Mouse (Mus musculus) heart, embryonic 12.5 days (tissue): ENCODE data around the gene Unc119. TPM values are rescaled to one million over a fixed set of nuclear protein-coding genes. Genes with fewer than 3 reads are reported as not detected.

ENCODE experiments used
- ATAC-seq: fragments of 200-750 bp; cut with Nextera tagmentation; 2 replicates; pipeline ENCODE4 v1.8.0; 2017; ENCODE audit warnings: moderate TSS enrichment, moderate library complexity; ENCODE audit not compliant: insufficient number of reproducible peaks, low FRiP score
- H3K27ac ChIP-seq: fragments of 300-500 bp; sonication (generic); 2 replicates; pipeline ENCODE4 v1.5.1; 2016; ENCODE audit warnings: mild to moderate bottlenecking, moderate library complexity; ENCODE audit not compliant: poor library complexity, severe bottlenecking
- H3K27me3 ChIP-seq: fragments of 300-500 bp; sonication (generic); replicated peaks from 2 replicates; pipeline ENCODE4 v1.6.1; 2016; ENCODE audit warnings: mild to moderate bottlenecking, moderate library complexity
- H3K36me3 ChIP-seq: fragments of 300-500 bp; sonication (generic); 2 replicates; pipeline ENCODE4 v1.6.1; 2016; ENCODE audit warnings: mild to moderate bottlenecking, moderate library complexity
- H3K4me1 ChIP-seq: fragments of 300-500 bp; sonication (generic); replicated peaks from 2 replicates; pipeline ENCODE4 v1.6.1; 2016; ENCODE audit warnings: mild to moderate bottlenecking
- H3K4me2 ChIP-seq: fragments of 300-500 bp; sonication (generic); 2 replicates; pipeline ENCODE4 v1.6.1; 2016; ENCODE audit warnings: mild to moderate bottlenecking, moderate library complexity
- H3K4me3 ChIP-seq: fragments of 300-500 bp; sonication (generic); 2 replicates; pipeline ENCODE4 v1.5.1; 2016; ENCODE audit warnings: mild to moderate bottlenecking
- H3K9ac ChIP-seq: fragments of 300-500 bp; sonication (generic); 2 replicates; pipeline ENCODE4 v1.6.1; 2016; ENCODE audit warnings: mild to moderate bottlenecking, moderate library complexity
- H3K9me3 ChIP-seq: fragments of 300-500 bp; sonication (generic); replicated peaks from 2 replicates; pipeline ENCODE4 v1.6.1; 2016; ENCODE audit warnings: mild to moderate bottlenecking, moderate library complexity
- WGBS: fragments of 180-500 bp; shearing (Covaris S2); methylation state at CpG from one replicate; pipeline ENCODE4 v1.1.7; 2016; 5-methylcytosine and 5-hydroxymethylcytosine counted together
- polyA plus RNA-seq: library from polyadenylated mRNA; unstranded; fragments of >200 nt; fragmentation: Nextera tagmentation; extraction: Ambion mirVana; gene quantifications from 2 replicates; pipeline ENCODE4 v1.2.1, GENCODE M21; 2016

The Unc119 gene
- polyA plus RNA-seq, 1 experiment from 2014 or later, result 45.6 TPM

DNA sequence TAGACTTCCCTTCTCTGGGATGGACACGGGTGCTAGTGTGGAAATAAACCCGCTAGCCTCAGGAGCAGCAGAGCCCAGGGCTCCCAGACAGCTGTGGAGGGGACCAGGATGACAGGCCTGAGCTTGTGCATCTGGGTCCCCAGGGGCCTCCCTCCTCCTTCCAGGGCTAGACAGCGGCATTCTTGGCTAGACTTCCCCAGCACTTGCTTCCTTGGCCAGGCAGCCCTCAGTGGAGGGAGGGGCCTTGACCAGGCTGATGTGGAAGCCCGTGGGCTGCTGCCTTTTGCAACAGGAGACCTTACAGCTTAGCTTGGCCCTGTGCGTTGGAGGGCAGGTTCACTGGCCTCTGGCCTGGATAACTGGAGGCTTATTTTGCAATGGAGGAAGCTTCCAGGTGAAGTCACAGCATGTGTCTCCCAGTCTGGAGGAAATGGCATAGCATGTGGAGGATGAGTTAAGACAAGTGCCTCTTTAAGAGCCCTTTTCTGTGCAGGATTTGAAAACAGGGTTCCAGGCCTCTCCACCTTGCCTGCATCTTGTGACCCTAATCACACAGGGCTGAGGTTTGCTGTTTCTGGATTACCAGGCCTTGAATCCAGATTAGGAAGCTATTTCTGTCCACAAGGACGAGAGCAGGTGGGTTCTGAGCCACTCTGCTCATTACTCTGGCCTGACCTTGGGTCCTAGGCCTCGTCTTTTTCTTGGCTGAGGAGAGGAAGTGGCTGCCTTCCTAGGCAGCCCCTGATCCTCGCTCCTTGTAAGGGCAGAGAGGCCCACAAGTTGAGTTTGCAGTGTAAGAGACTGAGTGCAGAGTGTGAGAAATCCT, 1.8 kb downstream of the Unc119 start:
- no peaks in the 10 kb centered on the region for H3K9me3 ChIP-seq
- no peaks in the 10 kb centered on the region for H3K27me3 ChIP-seq
- peak overlapping the region; percentile 35 for H3K9ac ChIP-seq
- peak overlapping the region; percentile 73 for H3K27ac ChIP-seq
- H3K4me1 ChIP-seq, result peaks cover 53% of the 10 kb centered on the region
- H3K36me3 ChIP-seq, result peaks cover 18% of the 10 kb centered on the region
- peak overlapping the region; percentile 9; the same call in 1 of the 2 replicates for H3K4me3 ChIP-seq
- peak overlapping the region; percentile 93 for H3K4me2 ChIP-seq
- 24% methylated on average over 8 of the region's 8 CpGs for WGBS
- no peak for ATAC-seq

GRCm38 (mm10) chr11:78345801-78346200, 2.5 kb downstream of the Unc119 start:
- no peak overlapping the region for H3K4me3 ChIP-seq
- peak overlapping the region; percentile 93; the same call in 1 of the 2 replicates for H3K4me2 ChIP-seq
- peak overlapping the region; percentile 35 for H3K9ac ChIP-seq
- no peaks in the 10 kb centered on the region for H3K9me3 ChIP-seq
- WGBS, result 61% methylated on average over 7 of the region's 7 CpGs
- no peaks in the 10 kb centered on the region for H3K27me3 ChIP-seq
- H3K27ac ChIP-seq, result peak overlapping the region; percentile 73; the same call in 1 of the 2 replicates
- peaks cover 16% of the 10 kb centered on the region for H3K36me3 ChIP-seq
- ATAC-seq, result no peak
- peaks cover 54% of the 10 kb centered on the region for H3K4me1 ChIP-seq

DNA sequence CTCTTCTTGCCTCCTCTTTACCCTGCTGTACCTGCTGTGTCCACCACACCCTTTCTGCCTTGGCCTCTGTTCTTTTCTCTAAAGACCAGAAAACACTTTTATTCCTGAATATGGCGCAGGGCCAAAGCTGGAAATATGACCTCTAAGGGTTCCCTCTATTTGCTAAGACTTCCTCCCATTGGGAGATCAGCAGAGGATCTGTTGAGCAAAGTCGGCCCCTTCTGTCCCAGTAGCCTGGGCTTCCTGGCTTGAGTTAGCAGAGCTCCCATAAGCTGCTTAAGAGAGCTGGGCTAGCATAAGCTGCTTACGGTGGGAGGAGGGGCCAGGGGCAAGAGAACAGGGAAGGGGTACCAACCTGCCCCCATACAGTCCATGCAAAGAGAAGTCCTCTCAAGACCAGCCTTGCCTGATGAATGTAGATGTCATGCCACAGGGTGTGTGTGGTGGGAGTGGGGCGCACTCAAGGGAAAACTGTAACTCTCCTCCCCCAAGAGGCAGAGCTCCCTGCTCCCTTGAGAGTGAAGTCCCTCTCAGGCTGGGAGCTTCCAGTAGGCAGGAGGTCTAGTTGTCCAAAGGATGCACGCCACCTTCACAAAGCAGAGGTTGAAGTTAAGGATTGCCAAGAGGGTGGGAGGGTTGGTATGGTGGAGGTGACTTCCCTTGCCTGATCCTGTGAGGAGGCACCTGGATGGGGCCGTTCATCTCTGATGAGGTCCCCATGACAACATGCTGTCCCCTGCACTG, 3.2 kb downstream of the Unc119 start:
- Histone ChIP-seq H3K9ac (no peak overlapping the region), H3K9me3 (no peaks in the 10 kb centered on the region), H3K4me3 (no peak overlapping the region), H3K4me2 (no peak overlapping the region), H3K27me3 (no peaks in the 10 kb centered on the region), H3K36me3 (peaks cover 16% of the 10 kb centered on the region), H3K27ac (no peak overlapping the region), H3K4me1 (peaks cover 52% of the 10 kb centered on the region)
- WGBS, result 83% methylated on average over 6 of the region's 6 CpGs
- no peak for ATAC-seq

DNA sequence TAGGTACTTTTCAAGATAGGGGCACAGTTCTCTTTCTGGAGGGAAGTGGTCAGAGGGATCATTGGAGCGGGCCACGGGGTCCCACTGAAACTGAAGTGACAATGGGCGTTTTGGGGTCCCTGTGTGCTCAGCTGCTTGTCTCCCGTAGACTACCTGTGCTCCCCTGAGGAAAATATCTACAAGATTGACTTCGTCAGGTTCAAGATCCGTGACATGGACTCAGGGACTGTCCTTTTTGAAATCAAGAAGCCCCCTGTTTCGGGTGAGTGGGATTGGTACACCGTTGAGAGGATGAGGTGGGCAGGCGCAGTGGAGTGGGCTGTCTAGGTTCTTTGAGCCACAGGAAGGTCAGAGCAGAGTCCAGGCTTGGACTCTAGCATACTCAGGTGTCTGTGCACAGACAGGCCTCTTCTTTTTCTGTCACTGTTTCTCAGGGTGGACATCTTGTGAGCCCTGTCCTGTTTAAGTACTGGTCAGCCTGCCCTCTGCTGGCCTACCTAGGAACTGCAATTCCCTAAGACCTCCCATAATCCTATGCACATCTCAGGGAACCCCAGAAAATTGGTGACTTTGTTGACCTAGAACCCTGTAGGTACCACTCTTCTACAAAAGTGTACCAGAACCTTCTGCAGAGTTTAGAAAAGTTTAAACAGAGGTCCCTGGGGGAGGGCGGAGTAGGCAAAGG, 3.9 kb downstream of the Unc119 start:
- Histone ChIP-seq H3K36me3 (peaks cover 16% of the 10 kb centered on the region), H3K27ac (no peak overlapping the region), H3K4me2 (no peak overlapping the region), H3K9me3 (no peaks in the 10 kb centered on the region), H3K4me3 (no peak overlapping the region), H3K27me3 (no peaks in the 10 kb centered on the region), H3K4me1 (peaks cover 48% of the 10 kb centered on the region), H3K9ac (no peak overlapping the region)
- ATAC-seq, result no peak
- 86% methylated on average over 10 of the region's 10 CpGs for WGBS

GRCm38 (mm10) chr11:78347908-78348307, 4.6 kb downstream of the Unc119 start:
- 77% methylated on average over 9 of the region's 9 CpGs for WGBS
- H3K27ac ChIP-seq, result no peak overlapping the region
- H3K4me3 ChIP-seq, result no peak overlapping the region
- peaks cover 16% of the 10 kb centered on the region for H3K36me3 ChIP-seq
- H3K4me2 ChIP-seq, result no peak overlapping the region
- no peaks in the 10 kb centered on the region for H3K27me3 ChIP-seq
- peaks cover 46% of the 10 kb centered on the region for H3K4me1 ChIP-seq
- no peak overlapping the region for H3K9ac ChIP-seq
- no peak for ATAC-seq
- H3K9me3 ChIP-seq, result no peaks in the 10 kb centered on the region

DNA sequence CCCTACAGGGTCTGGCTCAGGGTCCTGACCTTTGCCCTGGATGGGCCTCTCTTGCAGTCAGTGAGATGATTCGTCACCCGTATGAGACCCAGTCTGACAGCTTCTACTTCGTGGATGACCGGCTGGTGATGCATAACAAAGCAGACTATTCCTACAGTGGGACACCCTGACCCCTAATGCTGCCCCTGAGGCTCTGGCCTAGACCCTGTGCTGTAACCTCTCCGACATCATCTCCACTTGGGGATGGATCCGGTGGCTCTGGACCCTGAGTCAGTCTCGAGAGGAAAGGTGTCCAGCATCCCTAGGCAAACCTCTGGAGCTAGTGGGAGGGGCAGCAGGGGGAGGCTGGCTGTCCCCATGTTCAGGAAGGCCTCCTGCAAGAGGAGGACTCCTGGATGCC, 5.2 kb downstream of the Unc119 start:
- H3K4me3 ChIP-seq, result no peak overlapping the region
- H3K27ac ChIP-seq, result no peak overlapping the region
- no peaks in the 10 kb centered on the region for H3K27me3 ChIP-seq
- no peak overlapping the region for H3K9ac ChIP-seq
- no peaks in the 10 kb centered on the region for H3K9me3 ChIP-seq
- H3K4me2 ChIP-seq, result no peak overlapping the region
- WGBS, result 54% methylated on average over 7 of the region's 7 CpGs
- ATAC-seq, result no peak
- H3K36me3 ChIP-seq, result peaks cover 16% of the 10 kb centered on the region
- peaks cover 44% of the 10 kb centered on the region for H3K4me1 ChIP-seq

DNA sequence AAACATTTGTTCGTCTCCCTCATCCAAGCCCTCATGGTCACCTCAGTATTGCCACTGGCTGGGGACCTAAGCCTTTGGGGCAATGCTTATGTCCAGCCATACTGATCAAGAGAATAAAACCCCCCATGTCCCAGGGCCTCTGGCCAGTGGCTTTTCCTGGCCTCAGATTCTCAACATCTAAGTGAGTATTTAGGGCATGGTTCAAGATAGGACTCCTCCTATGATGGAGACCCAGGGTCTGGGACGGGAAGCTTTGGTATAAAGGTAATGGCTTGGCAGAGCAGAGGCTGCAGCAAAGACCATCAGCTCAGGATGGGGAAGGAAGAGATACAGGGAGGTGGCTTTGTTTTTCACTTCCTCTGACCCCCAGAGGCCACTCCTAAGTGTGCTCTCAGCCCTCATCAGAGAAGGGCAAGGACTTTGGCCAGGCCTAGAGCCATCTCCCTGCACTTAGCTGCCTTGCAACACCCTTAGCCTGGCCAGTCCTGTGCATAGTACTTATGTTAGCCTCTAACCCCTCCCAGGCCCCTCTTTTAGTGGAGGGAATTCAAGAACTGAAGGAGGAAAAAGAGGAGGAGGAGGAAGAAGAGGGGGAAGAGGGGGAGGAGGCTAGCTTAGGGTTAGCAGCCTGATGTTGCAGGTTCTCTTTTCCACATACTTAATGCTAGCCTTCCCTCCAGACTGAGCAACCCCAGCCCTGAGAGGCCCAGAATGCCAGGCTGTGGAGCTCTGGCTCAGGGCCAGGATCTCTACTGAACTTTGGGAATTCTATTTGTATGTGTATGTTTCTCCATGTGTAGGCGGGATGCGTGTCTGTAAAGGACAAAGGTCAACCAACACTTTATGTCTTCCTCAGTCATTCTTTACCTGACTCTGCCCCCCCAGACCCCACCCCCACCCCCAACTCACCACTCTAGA, 6.4 kb downstream of the Unc119 start:
- no peak for ATAC-seq
- Histone ChIP-seq H3K36me3 (peaks cover 16% of the 10 kb centered on the region), H3K4me2 (no peak overlapping the region), H3K27me3 (no peaks in the 10 kb centered on the region), H3K9me3 (no peaks in the 10 kb centered on the region), H3K9ac (0 out of 2 replicates have a peak overlapping the region, but pooled peaks have one; percentile 4), H3K27ac (no peak overlapping the region), H3K4me3 (no peak overlapping the region), H3K4me1 (peaks cover 35% of the 10 kb centered on the region)
- 69% methylated on average over 4 of the region's 4 CpGs for WGBS

DNA sequence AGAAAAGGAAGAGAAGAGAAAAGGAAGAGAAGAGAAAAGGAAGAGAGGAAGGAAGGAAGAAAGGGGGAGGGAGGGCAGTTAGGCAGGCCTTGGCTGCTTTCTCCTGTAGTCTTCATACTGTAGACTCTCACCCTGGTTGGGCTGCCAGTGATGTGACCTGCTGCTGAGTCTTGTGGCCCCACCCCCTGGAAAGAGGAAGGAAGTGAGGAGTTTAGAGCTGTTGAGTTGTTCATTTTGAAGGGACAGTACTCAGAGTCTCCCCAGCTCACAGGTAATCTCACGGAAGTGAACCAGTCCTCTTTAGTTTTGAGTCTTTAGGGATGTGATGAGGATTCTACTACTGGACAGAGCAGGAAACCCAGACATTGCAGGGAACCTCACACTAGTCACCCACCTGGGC, 9.8 kb downstream of the Unc119 start:
- Histone ChIP-seq H3K9me3 (no peaks in the 10 kb centered on the region), H3K27me3 (peaks cover 5% of the 10 kb centered on the region; the same call in 1 of the 2 replicates), H3K4me2 (no peak overlapping the region), H3K27ac (no peak overlapping the region), H3K4me3 (no peak overlapping the region), H3K9ac (no peak overlapping the region), H3K36me3 (peaks cover 12% of the 10 kb centered on the region), H3K4me1 (peaks cover 14% of the 10 kb centered on the region)
- 81% methylated on average over 1 of the region's 1 CpGs for WGBS
- no peak for ATAC-seq

- no peak overlapping the region for H3K9ac ChIP-seq
- H3K4me1 ChIP-seq, result peaks cover 3% of the 10 kb centered on the region
- 52% methylated on average over 6 of the region's 6 CpGs for WGBS
- no peaks in the 10 kb centered on the region for H3K36me3 ChIP-seq
- H3K27me3 ChIP-seq, result peaks cover 18% of the 10 kb centered on the region
- H3K9me3 ChIP-seq, result no peaks in the 10 kb centered on the region
- ATAC-seq, result no peak
- no peak overlapping the region for H3K4me2 ChIP-seq
- no peak overlapping the region for H3K4me3 ChIP-seq
- no peak overlapping the region for H3K27ac ChIP-seq
Observed at GRCm38 (mm10) chr11:78354905-78355304, 11.6 kb downstream of the Unc119 start.

- no peak for ATAC-seq
Observed at GRCm38 (mm10) chr11:78355471-78356238, 12.4 kb downstream of the Unc119 start.

More at GRCm38 (mm10) chr11:78355471-78356238, 12.4 kb downstream of the Unc119 start:
- 36% methylated on average over 4 of the region's 4 CpGs for WGBS
- Histone ChIP-seq H3K27ac (no peak overlapping the region), H3K27me3 (peaks cover 18% of the 10 kb centered on the region), H3K36me3 (no peaks in the 10 kb centered on the region), H3K4me1 (no peaks in the 10 kb centered on the region), H3K9ac (no peak overlapping the region), H3K4me3 (no peak overlapping the region), H3K9me3 (no peaks in the 10 kb centered on the region), H3K4me2 (no peak overlapping the region)
